Mouse (Mus musculus): ENCODE results near the gene Arl15. TPM values are rescaled to one million over a fixed set of nuclear protein-coding genes. Genes with fewer than 3 reads are reported as not detected.

Gene Arl15
- polyA plus RNA-seq, 1 experiment: 1.3 TPM

DNA sequence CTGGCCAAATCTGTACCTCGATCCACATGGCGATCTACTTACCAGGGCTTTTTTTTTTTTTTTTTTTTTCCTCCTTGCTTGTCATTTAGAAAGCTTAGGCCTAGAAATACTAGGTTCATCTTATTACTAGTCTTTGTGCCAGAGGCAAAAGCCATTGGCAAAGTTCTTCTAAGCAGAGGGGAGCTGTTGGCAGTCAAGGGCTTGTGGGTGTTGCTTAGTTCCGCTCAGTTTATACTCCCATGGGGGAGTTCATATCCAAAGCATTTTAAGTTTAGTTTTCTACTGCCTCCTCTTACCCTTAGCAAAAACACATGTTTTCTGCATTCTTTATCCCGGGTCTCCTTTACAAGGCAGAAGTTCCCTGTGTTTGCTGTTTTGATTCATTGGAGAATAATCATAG lies 325.5 kb downstream of the Arl15 start:
- H3K27ac ChIP-seq (ENCODE audit: insufficient read depth, low read length): no peak overlapping the region
- no peaks in the 10 kb centered on the region for H3K27me3 ChIP-seq (ENCODE audit: control insufficient read depth, insufficient read depth, low read length)
- no peaks in the 10 kb centered on the region for H3K4me1 ChIP-seq (ENCODE audit: control insufficient read depth, insufficient read depth, insufficient read length)
- WGBS: 78% methylated on average over 4 of the region's 4 CpGs
- no peaks in the 10 kb centered on the region for H3K36me3 ChIP-seq (ENCODE audit: control insufficient read depth, insufficient read depth, low read length)
- H3K4me3 ChIP-seq (ENCODE audit: extremely low read depth, insufficient read depth, insufficient read length): no peak overlapping the region
- no peak for DNase-seq (ENCODE audit: low read depth in 1 of 2, low spot score in 2 of 2)
- TF ChIP-seq CTCF (IDR thresholded peaks at IDR 0.05; ENCODE audit: extremely low read depth, insufficient read depth, insufficient read length, insufficient replicate concordance) (no peak), POLR2A (IDR thresholded peaks at IDR 0.05; ENCODE audit: low read depth, low read length) (no peak)

DNA sequence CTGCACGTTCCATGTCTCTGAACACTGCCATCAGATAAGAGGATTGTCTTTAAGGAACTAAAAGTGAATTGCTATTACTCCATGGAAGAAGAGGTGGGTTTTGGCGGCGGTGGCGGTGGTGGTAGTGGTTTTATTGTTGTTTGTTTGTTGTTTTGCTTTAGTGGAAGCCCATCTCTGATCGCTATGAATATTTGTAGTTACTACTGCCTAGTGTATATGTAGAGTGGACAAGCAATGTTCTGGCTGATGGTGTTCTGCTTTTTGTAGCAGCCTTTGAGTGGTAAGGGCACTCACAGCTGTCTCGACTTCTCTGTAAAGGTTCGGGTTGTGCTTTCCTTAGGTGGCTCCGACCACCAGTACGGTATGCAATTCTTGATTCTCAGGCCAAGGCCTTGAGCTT lies 327.3 kb downstream of the Arl15 start:
- H3K4me1 ChIP-seq (ENCODE audit: control insufficient read depth, insufficient read depth, insufficient read length): no peaks in the 10 kb centered on the region
- H3K27ac ChIP-seq (ENCODE audit: insufficient read depth, low read length): no peak overlapping the region
- 96% methylated on average over 9 of the region's 9 CpGs for WGBS
- H3K27me3 ChIP-seq (ENCODE audit: control insufficient read depth, insufficient read depth, low read length): no peaks in the 10 kb centered on the region
- H3K36me3 ChIP-seq (ENCODE audit: control insufficient read depth, insufficient read depth, low read length): no peaks in the 10 kb centered on the region
- TF ChIP-seq POLR2A (IDR thresholded peaks at IDR 0.05; ENCODE audit: low read depth, low read length): no peak
- no peak for TF ChIP-seq CTCF (IDR thresholded peaks at IDR 0.05; ENCODE audit: extremely low read depth, insufficient read depth, insufficient read length, insufficient replicate concordance)
- no peak for DNase-seq (ENCODE audit: low read depth in 1 of 2, low spot score in 2 of 2)
- H3K4me3 ChIP-seq (ENCODE audit: extremely low read depth, insufficient read depth, insufficient read length): no peak overlapping the region

GRCm38 (mm10) chr13:114123391-114123790 lies 329.1 kb downstream of the Arl15 start:
- no peak overlapping the region for H3K27ac ChIP-seq (ENCODE audit: insufficient read depth, low read length)
- DNase-seq (ENCODE audit: low read depth in 1 of 2, low spot score in 2 of 2): no peak
- TF ChIP-seq POLR2A (IDR thresholded peaks at IDR 0.05; ENCODE audit: low read depth, low read length): no peak
- TF ChIP-seq CTCF (IDR thresholded peaks at IDR 0.05; ENCODE audit: extremely low read depth, insufficient read depth, insufficient read length, insufficient replicate concordance): no peak
- H3K4me3 ChIP-seq (ENCODE audit: extremely low read depth, insufficient read depth, insufficient read length): no peak overlapping the region
- H3K36me3 ChIP-seq (ENCODE audit: control insufficient read depth, insufficient read depth, low read length): no peaks in the 10 kb centered on the region
- no peaks in the 10 kb centered on the region for H3K27me3 ChIP-seq (ENCODE audit: control insufficient read depth, insufficient read depth, low read length)
- 92% methylated on average over 3 of the region's 3 CpGs for WGBS
- no peaks in the 10 kb centered on the region for H3K4me1 ChIP-seq (ENCODE audit: control insufficient read depth, insufficient read depth, insufficient read length)

DNA sequence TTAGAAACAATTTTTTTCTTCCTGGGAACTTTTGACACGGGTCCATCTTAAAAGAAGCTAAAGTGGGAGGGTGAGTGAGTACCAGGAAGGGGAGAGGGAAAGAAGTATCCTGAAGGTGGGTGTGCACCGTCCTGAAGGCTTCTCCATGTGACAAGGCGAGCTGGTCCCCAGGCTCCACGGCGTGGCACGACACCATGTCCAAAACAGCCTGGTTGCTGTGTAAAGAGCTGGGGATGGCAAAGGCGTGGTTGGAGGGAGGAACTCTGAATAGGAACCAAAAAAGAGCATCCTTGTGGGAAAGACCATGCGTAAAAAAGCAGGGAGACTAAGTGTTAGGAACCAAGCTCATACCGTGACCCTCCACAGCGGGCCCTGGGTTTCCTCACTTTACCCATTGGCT lies 330.1 kb downstream of the Arl15 start:
- Histone ChIP-seq H3K36me3 (ENCODE audit: control insufficient read depth, insufficient read depth, low read length) (no peaks in the 10 kb centered on the region), H3K4me3 (ENCODE audit: extremely low read depth, insufficient read depth, insufficient read length) (no peak overlapping the region), H3K27ac (ENCODE audit: insufficient read depth, low read length) (no peak overlapping the region), H3K27me3 (ENCODE audit: control insufficient read depth, insufficient read depth, low read length) (no peaks in the 10 kb centered on the region), H3K4me1 (ENCODE audit: control insufficient read depth, insufficient read depth, insufficient read length) (no peaks in the 10 kb centered on the region)
- DNase-seq (ENCODE audit: low read depth in 1 of 2, low spot score in 2 of 2): no peak
- 97% methylated on average over 10 of the region's 10 CpGs for WGBS
- TF ChIP-seq POLR2A (IDR thresholded peaks at IDR 0.05; ENCODE audit: low read depth, low read length) (no peak), CTCF (IDR thresholded peaks at IDR 0.05; ENCODE audit: extremely low read depth, insufficient read depth, insufficient read length, insufficient replicate concordance) (no peak)

DNA sequence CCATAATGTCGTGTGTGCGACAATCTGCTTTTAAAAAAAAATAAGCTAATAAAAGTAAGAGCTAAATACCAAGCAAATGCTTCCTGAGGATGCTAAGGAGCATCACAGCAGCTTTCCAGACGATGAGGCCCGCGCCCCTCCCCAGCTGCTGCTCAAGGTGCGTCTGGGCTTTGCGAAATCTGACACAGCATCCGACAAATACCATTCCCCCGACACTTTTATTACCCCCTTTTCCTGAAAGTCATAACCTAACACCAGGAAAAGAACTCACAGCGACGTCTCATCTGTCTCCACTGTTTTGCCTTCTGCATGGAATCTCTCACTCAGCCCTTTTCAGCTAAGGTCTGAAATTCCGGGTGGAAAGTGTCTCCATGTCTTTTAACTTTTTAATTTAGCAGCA lies 330.7 kb downstream of the Arl15 start:
- TF ChIP-seq POLR2A (IDR thresholded peaks at IDR 0.05; ENCODE audit: low read depth, low read length) (no peak), CTCF (IDR thresholded peaks at IDR 0.05; ENCODE audit: extremely low read depth, insufficient read depth, insufficient read length, insufficient replicate concordance) (no peak)
- H3K27ac ChIP-seq (ENCODE audit: insufficient read depth, low read length): no peak overlapping the region
- H3K4me3 ChIP-seq (ENCODE audit: extremely low read depth, insufficient read depth, insufficient read length): no peak overlapping the region
- no peaks in the 10 kb centered on the region for H3K36me3 ChIP-seq (ENCODE audit: control insufficient read depth, insufficient read depth, low read length)
- 92% methylated on average over 12 of the region's 12 CpGs for WGBS
- H3K27me3 ChIP-seq (ENCODE audit: control insufficient read depth, insufficient read depth, low read length): no peaks in the 10 kb centered on the region
- no peak for DNase-seq (ENCODE audit: low read depth in 1 of 2, low spot score in 2 of 2)
- no peaks in the 10 kb centered on the region for H3K4me1 ChIP-seq (ENCODE audit: control insufficient read depth, insufficient read depth, insufficient read length)

GRCm38 (mm10) chr13:114128366-114128765 lies 334.1 kb downstream of the Arl15 start:
- Histone ChIP-seq H3K4me1 (ENCODE audit: control insufficient read depth, insufficient read depth, insufficient read length) (no peaks in the 10 kb centered on the region), H3K27me3 (ENCODE audit: control insufficient read depth, insufficient read depth, low read length) (no peaks in the 10 kb centered on the region), H3K36me3 (ENCODE audit: control insufficient read depth, insufficient read depth, low read length) (no peaks in the 10 kb centered on the region), H3K4me3 (ENCODE audit: extremely low read depth, insufficient read depth, insufficient read length) (no peak overlapping the region), H3K27ac (ENCODE audit: insufficient read depth, low read length) (no peak overlapping the region)
- TF ChIP-seq POLR2A (IDR thresholded peaks at IDR 0.05; ENCODE audit: low read depth, low read length) (no peak), CTCF (IDR thresholded peaks at IDR 0.05; ENCODE audit: extremely low read depth, insufficient read depth, insufficient read length, insufficient replicate concordance) (no peak)
- 94% methylated on average over 2 of the region's 2 CpGs for WGBS
- no peak for DNase-seq (ENCODE audit: low read depth in 1 of 2, low spot score in 2 of 2)

GRCm38 (mm10) chr13:114129986-114130385 lies 335.7 kb downstream of the Arl15 start:
- Histone ChIP-seq H3K27me3 (ENCODE audit: control insufficient read depth, insufficient read depth, low read length) (no peaks in the 10 kb centered on the region), H3K36me3 (ENCODE audit: control insufficient read depth, insufficient read depth, low read length) (no peaks in the 10 kb centered on the region), H3K4me3 (ENCODE audit: extremely low read depth, insufficient read depth, insufficient read length) (no peak overlapping the region), H3K27ac (ENCODE audit: insufficient read depth, low read length) (no peak overlapping the region), H3K4me1 (ENCODE audit: control insufficient read depth, insufficient read depth, insufficient read length) (no peaks in the 10 kb centered on the region)
- WGBS: 92% methylated on average over 11 of the region's 11 CpGs
- TF ChIP-seq CTCF (IDR thresholded peaks at IDR 0.05; ENCODE audit: extremely low read depth, insufficient read depth, insufficient read length, insufficient replicate concordance): no peak
- no peak for TF ChIP-seq POLR2A (IDR thresholded peaks at IDR 0.05; ENCODE audit: low read depth, low read length)
- DNase-seq (ENCODE audit: low read depth in 1 of 2, low spot score in 2 of 2): no peak
